Mouse (Mus musculus): ENCODE measurements around the gene Mb21d2. TPM values are rescaled to one million over a fixed set of nuclear protein-coding genes. Genes with fewer than 3 reads are reported as not detected.

Mb21d2 gene
- 10 to 100 TPM; 18.7 to 21.4 (median 20.9) TPM for total RNA-seq (2022)

GRCm38 (mm10) chr16:28928815-28929685 lies at the start of gene Mb21d2:
Gene Mb21d2 (minus strand): TSS chr16:28929673.
- DNase-seq (ENCODE audit: low spot score in 2 of 2), result peak; percentile 29 to 49

GRCm38 (mm10) chr16:28966236-28966635 lies 36.8 kb upstream of the Mb21d2 start:
- no peak for DNase-seq (ENCODE audit: low spot score in 2 of 2)

- DNase-seq (ENCODE audit: low spot score in 2 of 2), result no peak
Measured at GRCm38 (mm10) chr16:28964048-28964447, 34.6 kb upstream of the Mb21d2 start.

GRCm38 (mm10) chr16:28962987-28963386 lies 33.5 kb upstream of the Mb21d2 start:
- DNase-seq (ENCODE audit: low spot score in 2 of 2), result no peak

GRCm38 (mm10) chr16:28949810-28950209 lies 20.3 kb upstream of the Mb21d2 start:
- DNase-seq (ENCODE audit: low spot score in 2 of 2), result no peak

GRCm38 (mm10) chr16:28943254-28943653 lies 13.8 kb upstream of the Mb21d2 start:
- no peak for DNase-seq (ENCODE audit: low spot score in 2 of 2)

- DNase-seq (ENCODE audit: low spot score in 2 of 2), result no peak
Measured at GRCm38 (mm10) chr16:28936181-28936792, 6.8 kb upstream of the Mb21d2 start.

GRCm38 (mm10) chr16:28935701-28936100 lies 6.2 kb upstream of the Mb21d2 start:
- no peak for DNase-seq (ENCODE audit: low spot score in 2 of 2)

GRCm38 (mm10) chr16:28931213-28931612 lies 1.7 kb upstream of the Mb21d2 start:
- no peak for DNase-seq (ENCODE audit: low spot score in 2 of 2)

GRCm38 (mm10) chr16:28930426-28930825 lies 953 bp upstream of the Mb21d2 start:
- no peak for DNase-seq (ENCODE audit: low spot score in 2 of 2)

- DNase-seq (ENCODE audit: low spot score in 2 of 2), result peak; percentile 24 to 41
Measured at GRCm38 (mm10) chr16:28929686-28930291, 316 bp upstream of the Mb21d2 start.

- DNase-seq (ENCODE audit: low spot score in 2 of 2), result no peak
Measured at GRCm38 (mm10) chr16:28928466-28928814, 1.0 kb downstream of the Mb21d2 start.

GRCm38 (mm10) chr16:28927381-28927780 lies 2.1 kb downstream of the Mb21d2 start:
- DNase-seq (ENCODE audit: low spot score in 2 of 2), result no peak

GRCm38 (mm10) chr16:28919320-28919885 lies 10.1 kb downstream of the Mb21d2 start:
- DNase-seq (ENCODE audit: low spot score in 2 of 2), result no peak

GRCm38 (mm10) chr16:28915362-28915761 lies 14.1 kb downstream of the Mb21d2 start:
- no peak for DNase-seq (ENCODE audit: low spot score in 2 of 2)

GRCm38 (mm10) chr16:28914709-28915108 lies 14.8 kb downstream of the Mb21d2 start:
- DNase-seq (ENCODE audit: low spot score in 2 of 2), result no peak

GRCm38 (mm10) chr16:28911414-28912050 lies 17.9 kb downstream of the Mb21d2 start:
- no peak for DNase-seq (ENCODE audit: low spot score in 2 of 2)

- DNase-seq (ENCODE audit: low spot score in 2 of 2), result no peak
Measured at GRCm38 (mm10) chr16:28906370-28907275, 22.9 kb downstream of the Mb21d2 start.

GRCm38 (mm10) chr16:28905567-28906289 lies 23.7 kb downstream of the Mb21d2 start:
- no peak for DNase-seq (ENCODE audit: low spot score in 2 of 2)
